Comparison of ENCODE assay signal across 37 mouse cellular contexts in genomic region chr2:144076625-144077024, GRCm38 (mm10). TPM values are rescaled to one million over a fixed set of nuclear protein-coding genes. Genes with fewer than 3 reads are reported as not detected.
DNase-seq lines count a peak whose midpoint lies in the region; ATAC-seq and TF ChIP-seq lines count a peak whose summit lies in the region.
"Had no signal": no experiment of that assay in that cellular context is flagged by ENCODE, and none has a peak within 500 bp of the region (broad histone marks: within the 10 kb centered on the region; RNA-seq: fewer than 3 reads in every experiment).

No protein-coding gene starts in this region.

- TF ChIP-seq CTCF in kidney, postnatal 0 days (IDR thresholded peaks at IDR 0.05; ENCODE audit: low read depth): no peak

- ATAC-seq in kidney, postnatal 0 days (replicated peaks; ENCODE audit: low FRiP score, low read depth): no peak
- ATAC-seq: forebrain, postnatal 0 days; inflammation-experienced regulatory T-cells, adult 6 months; liver, embryonic 12.5 days; liver, postnatal 0 days; lung, postnatal 0 days; midbrain, embryonic 13.5 days; Patski had no signal

- no peaks in the 10 kb centered on the region for H3K9me3 ChIP-seq in kidney, postnatal 0 days (replicated peaks; ENCODE audit: low read length)
- H3K9me3 ChIP-seq: embryonic facial prominence, embryonic 15.5 days; forebrain, embryonic 12.5 days; heart, embryonic 10.5 days; heart, embryonic 15.5 days; hindbrain, embryonic 10.5 days; hindbrain, embryonic 15.5 days; liver, embryonic 12.5 days; midbrain, embryonic 13.5 days; stomach, embryonic 15.5 days had no signal

- DNase-seq in adrenal gland, postnatal 14 days: peak; percentile 34
- DNase-seq in adrenal gland, postnatal 4 days (ENCODE audit: low spot score in 2 of 2): no peak
- peak; percentile 12 for DNase-seq in kidney, postnatal 0 days (ENCODE audit: low spot score)
- no peak for DNase-seq in kidney, adult 18-20 months
- DNase-seq in NIH3T3 (ENCODE audit: low read depth): peak; percentile 52
- DNase-seq in lung, adult 18-20 months: no peak
- DNase-seq: B cell, adult 2 months; cerebellum, adult 11 months; cerebellum, adult 9-10 months; forebrain, postnatal 0 days; gastrocnemius, postnatal 10 days; kidney, adult 11 months; layer of hippocampus, postnatal 36 days; left cerebral cortex, postnatal 4 days; liver, postnatal 0 days; right cerebral cortex, postnatal 14 days had no signal

- H3K27me3 ChIP-seq in kidney, postnatal 0 days (ENCODE audit: insufficient read depth, low read length): no peaks in the 10 kb centered on the region
- peaks cover 36% of the 10 kb centered on the region for H3K27me3 ChIP-seq in myocyte (ENCODE audit: control insufficient read depth, insufficient read depth, insufficient read length)
- H3K27me3 ChIP-seq: embryonic facial prominence, embryonic 15.5 days; forebrain, embryonic 12.5 days; heart, embryonic 15.5 days; hindbrain, embryonic 15.5 days; liver, embryonic 12.5 days; midbrain, embryonic 13.5 days; Patski; stomach, embryonic 15.5 days had no signal

- no peaks in the 10 kb centered on the region for H3K36me3 ChIP-seq in kidney, postnatal 0 days (ENCODE audit: insufficient read depth, low read length)
- H3K36me3 ChIP-seq in myocyte (ENCODE audit: control insufficient read depth, insufficient read depth): no peaks in the 10 kb centered on the region
- H3K36me3 ChIP-seq: embryonic facial prominence, embryonic 15.5 days; forebrain, embryonic 12.5 days; heart, embryonic 10.5 days; heart, embryonic 15.5 days; hindbrain, embryonic 10.5 days; hindbrain, embryonic 15.5 days; liver, embryonic 12.5 days; midbrain, embryonic 13.5 days; stomach, embryonic 15.5 days had no signal

- H3K4me3 ChIP-seq in kidney, postnatal 0 days (replicated peaks; ENCODE audit: low read depth, low read length): no peak overlapping the region
- H3K4me3 ChIP-seq in myocyte: no peak overlapping the region
- H3K4me3 ChIP-seq: embryonic facial prominence, embryonic 15.5 days; forebrain, embryonic 12.5 days; heart, embryonic 10.5 days; heart, embryonic 15.5 days; hindbrain, embryonic 10.5 days; hindbrain, embryonic 15.5 days; liver, embryonic 12.5 days; midbrain, embryonic 13.5 days; stomach, embryonic 15.5 days had no signal

- H3K4me1 ChIP-seq in kidney, postnatal 0 days (replicated peaks; ENCODE audit: insufficient read depth, low read length): no peaks in the 10 kb centered on the region
- H3K4me1 ChIP-seq: embryonic facial prominence, embryonic 15.5 days; hindbrain, embryonic 15.5 days; stomach, embryonic 15.5 days had no signal

- no peak for TF ChIP-seq POLR2A in myocyte (IDR thresholded peaks at IDR 0.05; ENCODE audit: insufficient read length, low read depth)

- H3K79me2 ChIP-seq in myocyte (ENCODE audit: control insufficient read depth, insufficient read depth): no peaks in the 10 kb centered on the region

- no peak overlapping the region for H3ac ChIP-seq in myocyte (ENCODE audit: control insufficient read depth, insufficient read length)

- no peak overlapping the region for H3K27ac ChIP-seq in kidney, postnatal 0 days
- H3K27ac ChIP-seq: embryonic facial prominence, embryonic 15.5 days; forebrain, embryonic 12.5 days; heart, embryonic 10.5 days; heart, embryonic 15.5 days; hindbrain, embryonic 10.5 days; hindbrain, embryonic 15.5 days; liver, embryonic 12.5 days; macrophage; midbrain, embryonic 13.5 days; stomach, embryonic 15.5 days had no signal

- H3K9ac ChIP-seq in kidney, postnatal 0 days (ENCODE audit: low read depth, low read length): no peak overlapping the region
- H3K9ac ChIP-seq: embryonic facial prominence, embryonic 15.5 days; forebrain, embryonic 12.5 days; forebrain, postnatal 0 days; heart, embryonic 15.5 days; hindbrain, embryonic 15.5 days; liver, embryonic 12.5 days; liver, postnatal 0 days; midbrain, embryonic 13.5 days; stomach, embryonic 15.5 days had no signal

- no peak overlapping the region for H3K4me2 ChIP-seq in kidney, postnatal 0 days (ENCODE audit: low read length)
- H3K4me2 ChIP-seq in myocyte (ENCODE audit: low read depth): no peak overlapping the region
- H3K4me2 ChIP-seq: embryonic facial prominence, embryonic 15.5 days; forebrain, embryonic 12.5 days; heart, embryonic 15.5 days; hindbrain, embryonic 15.5 days; liver, embryonic 12.5 days; midbrain, embryonic 13.5 days; stomach, embryonic 15.5 days had no signal

- WGBS in kidney, postnatal 0 days: 77% methylated on average over 2 of the region's 2 CpGs

TF ChIP-seq in myocyte, 11 proteins besides CTCF, POLR2A, EP300 and RAD21:
- TF ChIP-seq MYOG (IDR thresholded peaks at IDR 0.05; ENCODE audit: control insufficient read depth in 1 of 3, insufficient read depth in 1 of 3, insufficient read length in 2 of 3, low read depth in 2 of 3) (no peak), REST (IDR thresholded peaks at IDR 0.05; ENCODE audit: insufficient read depth, insufficient read length) (peak; percentile 65)

RNA-seq across cellular contexts. Expression of gene Banf2, which starts 43.8 kb away (rescaled TPM):
- not detected in 2 replicates for total RNA-seq in adrenal gland, postnatal 14 days (2021)
- not detected for total RNA-seq in adrenal gland, postnatal 4 days (2021)
- polyA plus RNA-seq in kidney, postnatal 0 days (2015; fragmentation: Nextera tagmentation; extraction: Ambion mirVana): not detected in 2 replicates
- polyA plus RNA-seq in myocyte (2012; fragmentation: generic; extraction: Trizol): not detected
- total RNA-seq: common myeloid progenitor, adult 5-6 weeks; ES-E14; forebrain, postnatal 0 days; gastrocnemius, postnatal 10 days; layer of hippocampus, postnatal 36 days; left cerebral cortex, postnatal 4 days; megakaryocyte-erythroid progenitor cell, adult 5-6 weeks had no signal
- polyA plus RNA-seq: embryonic facial prominence, embryonic 15.5 days; forebrain, embryonic 12.5 days; forebrain, postnatal 0 days; heart, embryonic 10.5 days; heart, embryonic 15.5 days; hindbrain, embryonic 10.5 days; hindbrain, embryonic 15.5 days; inflammation-experienced regulatory T-cells, adult 6 months; kidney, embryonic 16.5 days; large intestine, adult 2 months; limb, embryonic 14.5 days; liver, embryonic 12.5 days; liver, postnatal 0 days; lung, postnatal 0 days; macrophage; midbrain, embryonic 13.5 days; neural tube, embryonic 14.5 days; Patski had no signal

Comparison
In these comparisons a context has a peak if more than half of its experiments do, and no peak if none do; other contexts are left out.
1. DNase-seq: peak in adrenal gland, postnatal 14 days (single experiment), kidney, postnatal 0 days (single experiment) and NIH3T3 (single experiment); none in adrenal gland, postnatal 4 days (0 of 2), kidney, adult 18-20 months (single experiment) and lung, adult 18-20 months (0 of 2).